Mouse (Mus musculus) right cerebral cortex, postnatal 4 days (tissue): ENCODE measurements at regions not wholly inside any gene's neighbourhood (a gene's known extent, or its start where the extent isn't known, plus 50 kb on each side); places are given as distances from the start of the nearest gene placed in this dataset.

Source experiments
- DNase-seq: peaks from one replicate; pipeline ENCODE4 v3.0.0-alpha.2; 2022

- no peak for DNase-seq
Measured at GRCm38 (mm10) chr8:65208791-65209190, 79.4 kb upstream of the BC030870 start.

- DNase-seq = peak; percentile 16
Measured at GRCm38 (mm10) chr8:65206202-65206601, 76.8 kb upstream of the BC030870 start.

GRCm38 (mm10) chr8:65194656-65195055 is 65.3 kb upstream of the BC030870 start:
- DNase-seq = no peak

GRCm38 (mm10) chr8:65194231-65194630 is 64.9 kb upstream of the BC030870 start:
- DNase-seq = no peak

- no peak for DNase-seq
Measured at GRCm38 (mm10) chr8:65182346-65182745, 53.0 kb upstream of the BC030870 start.

GRCm38 (mm10) chr8:65180447-65180846 is 51.1 kb upstream of the BC030870 start:
- DNase-seq = no peak
